Mouse (Mus musculus) lung, adult 2 months (tissue): ENCODE measurements around the gene Myef2.

Experiments
- CTCF ChIP-seq: fragments of 200-500 bp; IDR thresholded peaks from 2 replicates; pipeline ENCODE4 v1.5.1; 2011; ENCODE audit warnings: mild to moderate bottlenecking, low read length, control low read depth; ENCODE audit not compliant: insufficient read depth
- POLR2A ChIP-seq: fragments of 200-500 bp; IDR thresholded peaks from 2 replicates; pipeline ENCODE4 v1.6.1; 2011; ENCODE audit warnings: low read depth, mild to moderate bottlenecking, control low read depth, low read length, borderline replicate concordance; ENCODE audit errors: extremely low read depth

DNA sequence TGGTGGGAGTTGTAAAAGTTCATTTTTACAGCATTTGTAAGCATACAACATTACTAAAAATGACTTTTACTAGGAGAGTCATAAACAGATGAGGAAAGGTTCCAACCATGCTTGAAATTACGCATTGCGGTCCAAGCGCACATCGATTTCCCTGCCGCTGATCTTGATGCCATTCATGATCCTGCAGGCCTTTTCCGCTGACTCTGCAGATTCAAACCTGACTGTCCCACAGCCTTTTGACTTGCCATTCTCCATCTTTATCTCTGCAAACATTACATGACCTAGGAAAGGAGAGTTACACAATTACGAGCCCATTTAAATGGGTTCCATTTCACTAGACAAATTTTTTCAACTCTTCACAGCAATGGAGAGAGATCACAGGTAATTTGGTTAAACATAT lies 34.7 kb downstream of the Myef2 start:
- no peak for TF ChIP-seq CTCF
- TF ChIP-seq POLR2A = no peak
